Mouse (Mus musculus) testis, adult 2 months (tissue): Measurements from ENCODE around the gene Bcar3. TPM values are rescaled to one million over a fixed set of nuclear protein-coding genes. Genes with fewer than 3 reads are reported as not detected.

Source experiments
- H3K27ac ChIP-seq: fragments of 200-500 bp; 2 replicates; pipeline ENCODE4 v1.5.1; 2012; ENCODE audit warnings: low read depth, low read length; ENCODE audit not compliant: control insufficient read depth, insufficient read depth
- H3K27me3 ChIP-seq: fragments of 200-500 bp; 2 replicates; pipeline ENCODE4 v1.6.1; 2012; ENCODE audit warnings: mild to moderate bottlenecking, low read length, moderate library complexity; ENCODE audit not compliant: control insufficient read depth, insufficient read depth
- H3K36me3 ChIP-seq: fragments of 200-500 bp; 2 replicates; pipeline ENCODE4 v1.6.1; 2012; ENCODE audit warnings: mild to moderate bottlenecking, low read length; ENCODE audit not compliant: control insufficient read depth, insufficient read depth
- H3K4me1 ChIP-seq: fragments of 200-500 bp; 2 replicates; pipeline ENCODE4 v1.6.1; 2012; ENCODE audit warnings: low read length; ENCODE audit not compliant: control insufficient read depth, insufficient read depth
- H3K4me3 ChIP-seq: fragments of 200-500 bp; 2 replicates; pipeline ENCODE4 v1.5.1; 2012; ENCODE audit warnings: low read depth, mild to moderate bottlenecking, low read length, moderate library complexity, mixed read lengths; ENCODE audit not compliant: control insufficient read depth
- CTCF ChIP-seq: fragments of 200-500 bp; IDR thresholded peaks from 2 replicates; pipeline ENCODE4 v1.5.1; 2012; ENCODE audit warnings: low read depth, mild to moderate bottlenecking, inconsistent platforms, low read length, moderate library complexity; ENCODE audit not compliant: control insufficient read depth, insufficient read depth, insufficient replicate concordance
- POLR2A ChIP-seq: fragments of 200-500 bp; IDR thresholded peaks from 2 replicates; pipeline ENCODE4 v1.6.1; 2012; ENCODE audit warnings: low read depth, mild to moderate bottlenecking, inconsistent platforms, low read length, moderate library complexity; ENCODE audit not compliant: control insufficient read depth
- polyA plus RNA-seq: library from polyadenylated mRNA; depleted of rRNA; stranded (reverse); fragments of >200 nt; gene quantifications from 2 replicates; pipeline ENCODE4 v1.2.3, GENCODE M21; 2012

The Bcar3 gene
- polyA plus RNA-seq, 1 experiment, result 12.5 TPM

DNA sequence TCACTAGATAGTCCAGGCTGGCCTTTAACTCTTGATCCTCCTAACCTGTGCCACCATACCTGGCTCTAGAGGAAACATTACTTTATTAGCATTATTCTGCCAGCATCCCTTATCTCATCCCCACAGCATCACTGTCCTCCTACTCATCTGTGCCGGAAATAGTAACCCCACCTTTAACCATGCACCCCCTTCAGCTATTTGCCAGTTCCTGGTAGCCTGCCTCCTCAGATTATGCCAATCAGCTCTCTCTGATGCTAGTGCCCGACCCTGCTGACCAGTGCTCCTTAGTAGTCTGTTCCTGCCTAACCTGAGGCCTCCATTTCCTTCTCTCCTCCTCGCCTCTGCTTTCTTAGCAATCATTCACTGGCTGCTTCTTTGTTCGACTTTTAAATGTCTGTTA, 253.5 kb downstream of the Bcar3 start:
- no peaks in the 10 kb centered on the region for H3K36me3 ChIP-seq
- H3K27ac ChIP-seq, result no peak overlapping the region
- no peak overlapping the region for H3K4me3 ChIP-seq
- TF ChIP-seq POLR2A (no peak), CTCF (no peak)
- H3K4me1 ChIP-seq, result no peaks in the 10 kb centered on the region
- no peaks in the 10 kb centered on the region for H3K27me3 ChIP-seq

DNA sequence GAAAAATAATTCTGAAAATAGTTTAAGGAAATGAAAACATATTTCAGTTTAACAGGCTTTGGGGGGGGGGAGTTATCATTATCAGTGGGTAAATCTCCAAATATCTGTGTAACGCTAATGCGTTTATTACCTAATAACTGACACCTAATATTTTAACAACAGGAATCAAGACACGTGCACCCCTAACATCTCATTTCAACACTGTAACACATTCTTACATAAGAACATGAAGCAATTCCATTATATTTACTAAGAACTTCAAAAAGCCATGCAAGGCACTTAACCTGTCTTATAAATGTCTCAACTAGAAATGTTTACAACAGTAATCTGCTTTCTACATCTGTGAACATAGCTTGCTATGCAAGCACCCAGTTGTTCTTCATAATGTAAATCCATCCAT, 257.2 kb downstream of the Bcar3 start:
- Histone ChIP-seq H3K27me3 (no peaks in the 10 kb centered on the region), H3K27ac (no peak overlapping the region), H3K4me1 (no peaks in the 10 kb centered on the region), H3K36me3 (no peaks in the 10 kb centered on the region), H3K4me3 (no peak overlapping the region)
- TF ChIP-seq CTCF, result no peak
- no peak for TF ChIP-seq POLR2A

DNA sequence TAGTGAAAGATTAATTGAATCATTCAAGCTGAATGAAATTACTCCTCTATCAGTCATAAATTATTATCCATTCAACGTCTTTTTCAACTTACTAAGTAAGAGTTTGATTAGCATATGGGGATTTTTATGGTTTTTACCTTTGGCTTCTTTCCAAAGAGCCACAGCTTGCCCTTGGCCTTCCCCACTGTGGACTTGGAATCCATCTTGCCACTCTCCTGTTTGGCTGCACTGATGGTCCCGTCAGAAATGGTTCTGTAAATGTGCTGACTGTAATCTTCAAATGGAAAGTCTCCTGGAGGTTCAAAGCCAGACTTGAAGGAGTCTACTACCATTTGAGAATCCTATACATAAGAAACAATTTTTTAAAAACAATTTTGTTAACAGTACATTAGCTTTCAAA, 263.8 kb downstream of the Bcar3 start:
- TF ChIP-seq POLR2A, result no peak
- TF ChIP-seq CTCF, result no peak
- no peak overlapping the region for H3K27ac ChIP-seq
- H3K4me1 ChIP-seq, result no peaks in the 10 kb centered on the region
- H3K4me3 ChIP-seq, result no peak overlapping the region
- no peaks in the 10 kb centered on the region for H3K36me3 ChIP-seq
- no peaks in the 10 kb centered on the region for H3K27me3 ChIP-seq

DNA sequence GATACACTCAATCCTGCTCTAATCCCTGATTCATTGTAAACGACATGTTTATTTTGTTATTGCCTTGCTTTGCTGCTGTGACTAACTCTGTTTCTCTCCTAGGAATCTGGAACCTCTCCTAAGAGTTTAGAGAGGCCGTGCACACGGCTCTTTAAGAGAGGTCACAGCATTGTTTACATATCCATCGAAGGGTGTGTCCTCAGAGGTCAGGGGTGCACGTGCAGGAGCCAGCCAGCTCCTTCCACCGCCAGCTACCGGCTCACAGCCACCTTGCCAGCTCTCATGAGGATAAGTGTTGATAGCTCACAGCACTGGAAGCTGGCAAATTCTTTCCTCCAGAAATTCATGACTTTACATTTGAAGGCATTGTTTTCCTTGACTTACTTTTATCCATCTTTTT, 271.3 kb downstream of the Bcar3 start:
- TF ChIP-seq CTCF (no peak), POLR2A (no peak)
- Histone ChIP-seq H3K27me3 (no peaks in the 10 kb centered on the region), H3K36me3 (no peaks in the 10 kb centered on the region), H3K4me1 (no peaks in the 10 kb centered on the region), H3K4me3 (no peak overlapping the region), H3K27ac (no peak overlapping the region)

DNA sequence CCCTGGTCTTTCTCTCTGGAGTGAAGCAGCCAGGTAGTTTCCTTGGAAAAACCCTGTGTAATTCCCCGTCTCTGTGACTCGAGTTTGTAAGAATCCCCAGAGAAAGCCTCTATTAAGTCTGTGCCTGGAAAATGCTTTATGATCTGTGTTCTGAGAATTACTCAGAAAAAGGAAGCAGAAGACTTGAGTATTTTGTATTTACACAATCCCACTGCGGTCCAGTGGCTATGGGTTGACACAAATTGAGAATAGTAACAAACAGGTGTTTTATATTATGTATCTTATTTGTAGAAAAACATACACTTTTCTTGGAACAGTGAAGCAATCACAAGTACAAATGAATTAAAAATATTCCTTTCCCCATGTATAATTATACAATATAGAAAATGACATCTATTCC, 272.2 kb downstream of the Bcar3 start:
- no peak overlapping the region for H3K4me3 ChIP-seq
- no peaks in the 10 kb centered on the region for H3K27me3 ChIP-seq
- H3K36me3 ChIP-seq, result no peaks in the 10 kb centered on the region
- TF ChIP-seq CTCF (no peak), POLR2A (no peak)
- no peaks in the 10 kb centered on the region for H3K4me1 ChIP-seq
- H3K27ac ChIP-seq, result no peak overlapping the region

DNA sequence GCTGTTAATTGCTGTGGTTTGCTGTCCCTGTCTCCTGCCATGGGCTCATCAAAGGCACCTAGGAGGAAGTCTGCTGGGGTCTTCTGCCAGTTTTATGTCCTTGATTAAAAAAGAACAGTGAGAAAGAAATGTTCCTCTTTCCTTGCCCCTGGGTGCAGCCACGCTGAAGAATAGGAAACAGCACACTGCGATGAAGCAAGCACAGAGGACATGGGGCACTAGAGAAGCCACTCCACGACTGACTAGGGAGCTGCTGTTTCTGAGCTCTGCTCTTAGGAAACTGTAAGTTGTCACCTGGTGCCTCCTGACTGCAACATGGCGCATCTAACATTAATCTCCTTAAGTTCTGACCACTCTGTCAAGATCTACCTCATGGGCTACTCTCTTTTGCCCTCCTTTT, 272.6 kb downstream of the Bcar3 start:
- Histone ChIP-seq H3K27ac (no peak overlapping the region), H3K36me3 (no peaks in the 10 kb centered on the region), H3K4me3 (no peak overlapping the region), H3K27me3 (no peaks in the 10 kb centered on the region), H3K4me1 (no peaks in the 10 kb centered on the region)
- TF ChIP-seq CTCF (no peak), POLR2A (no peak)

DNA sequence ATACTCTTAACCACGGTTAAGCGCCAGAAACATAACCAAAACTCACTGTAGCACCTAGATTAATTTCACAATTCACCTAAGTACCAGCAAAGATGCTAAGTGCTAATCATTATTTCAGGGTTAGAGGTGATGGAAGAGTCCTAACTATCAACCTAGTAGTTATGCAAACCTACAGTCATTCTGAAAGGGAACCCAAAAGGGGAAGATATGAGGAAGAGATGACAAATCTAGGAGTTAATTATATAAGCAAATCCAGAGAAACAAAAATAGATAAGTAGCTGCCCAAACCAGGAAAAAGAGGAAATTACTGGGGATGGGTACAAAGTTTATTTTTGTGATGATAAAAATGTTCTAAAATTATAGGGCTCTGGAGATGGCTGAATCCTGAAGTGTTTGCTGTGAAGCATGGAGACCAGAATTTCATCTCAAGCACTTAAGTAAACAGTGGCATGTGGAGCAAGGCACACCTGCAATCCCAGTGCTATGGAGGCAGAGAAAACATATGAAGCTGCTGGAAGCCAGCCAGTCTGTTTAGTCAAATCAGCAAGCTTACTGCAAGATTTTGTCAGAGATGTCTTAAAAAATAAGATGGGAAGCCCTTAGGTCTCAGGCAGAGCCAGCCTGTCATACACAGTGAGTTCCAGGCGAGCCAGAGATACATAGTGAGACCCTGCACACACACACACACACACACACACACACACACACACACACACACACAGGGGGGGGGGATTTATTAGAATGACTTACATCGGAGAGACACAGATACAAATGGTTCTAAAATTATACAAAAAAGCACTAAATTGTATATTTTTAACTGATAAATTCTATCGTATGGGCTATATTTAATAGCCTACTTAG, 279.7 kb downstream of the Bcar3 start:
- Histone ChIP-seq H3K36me3 (no peaks in the 10 kb centered on the region), H3K27me3 (no peaks in the 10 kb centered on the region), H3K4me1 (no peaks in the 10 kb centered on the region), H3K27ac (no peak overlapping the region), H3K4me3 (no peak overlapping the region)
- no peak for TF ChIP-seq POLR2A
- no peak for TF ChIP-seq CTCF

DNA sequence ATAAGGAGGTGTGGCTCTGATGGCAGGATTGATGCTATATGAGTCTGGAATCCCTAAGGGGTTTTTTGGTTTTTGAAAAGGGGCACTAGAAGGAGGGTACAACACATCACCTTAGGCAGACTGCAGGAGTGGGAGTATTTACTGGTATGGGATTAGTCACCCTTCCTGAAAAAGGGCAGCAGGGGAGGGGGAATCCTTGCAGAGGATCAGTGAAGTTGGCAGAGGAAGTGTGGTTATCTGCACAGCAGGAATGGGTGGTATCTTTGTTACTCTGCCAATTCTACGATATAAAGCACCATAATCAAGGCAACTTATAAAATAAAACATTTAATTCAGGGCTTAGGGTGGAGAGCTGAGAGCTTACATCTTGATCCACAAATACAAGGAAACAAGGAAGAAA, 281.0 kb downstream of the Bcar3 start:
- TF ChIP-seq CTCF (no peak), POLR2A (no peak)
- H3K36me3 ChIP-seq, result no peaks in the 10 kb centered on the region
- no peaks in the 10 kb centered on the region for H3K27me3 ChIP-seq
- no peaks in the 10 kb centered on the region for H3K4me1 ChIP-seq
- no peak overlapping the region for H3K4me3 ChIP-seq
- H3K27ac ChIP-seq, result no peak overlapping the region
